Comparison of ENCODE assay signal across 29 mouse cellular contexts in the genomic region with DNA sequence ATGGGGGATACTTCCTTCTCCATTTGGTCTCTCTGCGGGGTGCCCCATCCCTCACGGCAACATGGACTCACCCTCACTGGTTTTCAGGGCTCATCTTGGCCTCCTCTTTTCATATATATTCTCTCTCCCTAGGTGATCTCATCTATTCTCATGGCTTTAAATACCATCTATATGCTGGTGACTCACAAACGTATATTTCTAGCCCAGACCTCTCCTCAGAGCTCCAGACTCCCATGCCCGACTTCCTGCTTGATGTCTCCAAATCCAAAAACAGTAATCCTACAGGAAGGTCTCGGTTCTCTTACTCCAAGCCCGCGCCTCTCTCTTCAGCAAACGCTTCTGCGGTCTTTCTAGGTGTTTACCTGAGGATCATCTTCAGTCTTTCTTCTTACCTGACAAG. TPM values are rescaled to one million over a fixed set of nuclear protein-coding genes. Genes with fewer than 3 reads are reported as not detected.
A peak's percentile ranks its signal among the peaks of the same experiment; 100 is the strongest.
DNase-seq lines count a peak whose midpoint lies in the region; ATAC-seq and TF ChIP-seq lines count a peak whose summit lies in the region.
"Had no signal": no experiment of that assay in that cellular context is flagged by ENCODE, and none has a peak within 500 bp of the region (broad histone marks: within the 10 kb centered on the region; RNA-seq: fewer than 3 reads in every experiment).

No protein-coding gene starts in this region.

- H3K4me3 ChIP-seq in forebrain, embryonic 11.5 days (ENCODE audit: low read depth, low read length), result no peak overlapping the region
- H3K4me3 ChIP-seq in forebrain, embryonic 16.5 days (replicated peaks; ENCODE audit: low read length), result no peak overlapping the region
- H3K4me3 ChIP-seq in left cerebral cortex, adult 2 months, result no peak overlapping the region
- no peak overlapping the region for H3K4me3 ChIP-seq in cortical plate, adult 2 months (ENCODE audit: insufficient read depth, low read length)
- H3K4me3 ChIP-seq: embryonic facial prominence, embryonic 10.5 days; embryonic facial prominence, embryonic 12.5 days; forebrain, embryonic 12.5 days had no signal

- no peaks in the 10 kb centered on the region; the same call in 1 of the 2 replicates for H3K9me3 ChIP-seq in forebrain, embryonic 11.5 days (ENCODE audit: control insufficient read depth, low read length)
- no peaks in the 10 kb centered on the region for H3K9me3 ChIP-seq in forebrain, embryonic 16.5 days (ENCODE audit: control insufficient read depth, low read length)
- H3K9me3 ChIP-seq: embryonic facial prominence, embryonic 10.5 days; embryonic facial prominence, embryonic 12.5 days; forebrain, embryonic 12.5 days had no signal

- peaks cover 4% of the 10 kb centered on the region; the same call in 1 of the 2 replicates for H3K4me1 ChIP-seq in forebrain, embryonic 11.5 days (replicated peaks; ENCODE audit: control insufficient read depth, insufficient read depth, low read length)
- H3K4me1 ChIP-seq in forebrain, embryonic 16.5 days (replicated peaks; ENCODE audit: control insufficient read depth, insufficient read depth, low read length), result peaks cover 8% of the 10 kb centered on the region
- no peaks in the 10 kb centered on the region for H3K4me1 ChIP-seq in cortical plate, adult 2 months (ENCODE audit: control insufficient read depth, insufficient read depth, low read length)

- H3K27ac ChIP-seq in forebrain, embryonic 11.5 days (ENCODE audit: low read depth, low read length), result no peak overlapping the region
- H3K27ac ChIP-seq in forebrain, embryonic 16.5 days (ENCODE audit: low read length), result no peak overlapping the region
- H3K27ac ChIP-seq in left cerebral cortex, adult 2 months, result peak overlapping the region; percentile 78
- peak overlapping the region; percentile 39; the same call in 1 of the 2 replicates for H3K27ac ChIP-seq in cortical plate, adult 2 months (ENCODE audit: insufficient read depth, low read length)
- H3K27ac ChIP-seq: embryonic facial prominence, embryonic 10.5 days; embryonic facial prominence, embryonic 12.5 days; forebrain, embryonic 12.5 days had no signal

- 0 out of 2 replicates have a peak, but pooled peaks have one; percentile 37 for TF ChIP-seq POLR2A in cortical plate, adult 2 months (IDR thresholded peaks at IDR 0.05; ENCODE audit: extremely low read depth, insufficient read depth, low read length)

- no peak overlapping the region for H3K4me2 ChIP-seq in forebrain, embryonic 11.5 days (ENCODE audit: low read depth, low read length, severe bottlenecking)
- H3K4me2 ChIP-seq in forebrain, embryonic 16.5 days (ENCODE audit: low read length), result no peak overlapping the region
- H3K4me2 ChIP-seq: embryonic facial prominence, embryonic 12.5 days; forebrain, embryonic 12.5 days had no signal

- no peaks in the 10 kb centered on the region for H3K36me3 ChIP-seq in forebrain, embryonic 11.5 days (ENCODE audit: control insufficient read depth, insufficient read depth, low read length)
- H3K36me3 ChIP-seq in forebrain, embryonic 16.5 days (ENCODE audit: control insufficient read depth, insufficient read depth), result no peaks in the 10 kb centered on the region
- H3K36me3 ChIP-seq: embryonic facial prominence, embryonic 10.5 days; embryonic facial prominence, embryonic 12.5 days; forebrain, embryonic 12.5 days had no signal

- ATAC-seq in forebrain, embryonic 11.5 days (replicated peaks; ENCODE audit: low FRiP score), result no peak
- no peak for ATAC-seq in forebrain, embryonic 16.5 days
- ATAC-seq: activated CD4-positive, CD25-positive, alpha-beta regulatory T cell, adult 4 months; forebrain, embryonic 14.5 days; forebrain, postnatal 0 days had no signal

- H3K27me3 ChIP-seq in forebrain, embryonic 11.5 days (ENCODE audit: control insufficient read depth, insufficient read depth, low read length), result no peaks in the 10 kb centered on the region
- H3K27me3 ChIP-seq in forebrain, embryonic 16.5 days (replicated peaks; ENCODE audit: control insufficient read depth, insufficient read depth, low read length), result 0 out of 2 replicates have a peak, but pooled peaks cover under 1% of the 10 kb centered on the region

- 83% methylated on average over 9 of the region's 9 CpGs for WGBS in forebrain, embryonic 11.5 days
- 80% methylated on average over 9 of the region's 9 CpGs for WGBS in forebrain, embryonic 16.5 days

- DNase-seq in forebrain, embryonic 11.5 days (ENCODE audit: low spot score), result peak; percentile 26
- DNase-seq in left cerebral cortex, adult 2 months (ENCODE audit: extremely low spot score in 1 of 2, low spot score in 2 of 2), result no peak
- DNase-seq in left cerebral cortex, adult 8-10 months (ENCODE audit: low spot score in 2 of 2), result no peak
- DNase-seq in kidney, postnatal 25 days, result no peak
- DNase-seq in retina, embryonic 14.5 days (ENCODE audit: low spot score), result no peak
- DNase-seq: adrenal gland, adult 8-10 months; adrenal gland, postnatal 14 days; adrenal gland, postnatal 36 days; cerebellum, adult 11 months; cerebellum, adult 2 months; cerebellum, adult 9-10 months; cerebellum, postnatal 14 days; cerebellum, postnatal 36 days; forebrain, postnatal 0 days had no signal

- intact Hi-C loops in left cerebral cortex, adult 2 months (cut with DNase I), result no loop called here

- no peak overlapping the region for H3K9ac ChIP-seq in forebrain, embryonic 11.5 days (ENCODE audit: low read length)
- no peak overlapping the region for H3K9ac ChIP-seq in forebrain, embryonic 16.5 days (replicated peaks; ENCODE audit: low read depth, low read length)
- H3K9ac ChIP-seq: embryonic facial prominence, embryonic 12.5 days; forebrain, embryonic 12.5 days; forebrain, postnatal 0 days had no signal

- no peak for TF ChIP-seq CTCF in left cerebral cortex, adult 2 months (IDR thresholded peaks at IDR 0.05)
- no peak for TF ChIP-seq CTCF in cortical plate, adult 2 months (IDR thresholded peaks at IDR 0.05; ENCODE audit: extremely low read depth, insufficient read depth, low read length)

RNA-seq across cellular contexts. Expression of a gene that starts 3.9 kb away (rescaled TPM):
- polyA plus RNA-seq in forebrain, embryonic 11.5 days (2014; fragmentation: Nextera tagmentation; extraction: Ambion mirVana), result 9.3 and 11.2 TPM in 2 replicates
- 10.8 and 14.3 TPM in 2 replicates for polyA plus RNA-seq in forebrain, embryonic 16.5 days (2015; fragmentation: Nextera tagmentation; extraction: Ambion mirVana)
- 10 to 100 TPM; 46.9 to 51.7 TPM for total RNA-seq in left cerebral cortex, adult 2 months (2021)
- 10 to 100 TPM; 45.6 to 57.5 (median 53.5) TPM for total RNA-seq in left cerebral cortex, adult 8-10 months (2022)
- 45.9 and 52.6 TPM in 2 replicates for polyA plus RNA-seq in cortical plate, adult 2 months (2012; rRNA removed)
- total RNA-seq: common myeloid progenitor, adult 5-6 weeks had no signal
- polyA plus RNA-seq: activated CD4-positive, CD25-positive, alpha-beta regulatory T cell, adult 4 months; C2C12 had no signal

RNA-seq across cellular contexts. Expression of a gene that starts 11.8 kb away (rescaled TPM):
- polyA plus RNA-seq in forebrain, embryonic 11.5 days (2014; fragmentation: Nextera tagmentation; extraction: Ambion mirVana), result not detected in 2 replicates
- polyA plus RNA-seq in forebrain, embryonic 16.5 days (2015; fragmentation: Nextera tagmentation; extraction: Ambion mirVana), result not detected in 2 replicates
- not detected for total RNA-seq in left cerebral cortex, adult 2 months (2021)
- 1 to 10 TPM in 1 of 4 experiments, not detected in 3; 2.3 TPM for total RNA-seq in left cerebral cortex, adult 8-10 months (2022)
- 0.67 TPM in 1 of 2 replicates, not detected in the other for polyA plus RNA-seq in cortical plate, adult 2 months (2012; rRNA removed)
- total RNA-seq: adrenal gland, adult 18-20 months; adrenal gland, adult 8-10 months; adrenal gland, postnatal 14 days; adrenal gland, postnatal 36 days; common myeloid progenitor, adult 5-6 weeks; ES-E14; forebrain, postnatal 0 days; MEL had no signal
- polyA plus RNA-seq: activated CD4-positive, CD25-positive, alpha-beta regulatory T cell, adult 4 months; brain, embryonic 14.5 days; C2C12; cerebellum, adult 2 months; embryonic facial prominence, embryonic 10.5 days; embryonic facial prominence, embryonic 12.5 days; embryonic facial prominence, embryonic 14.5 days; forebrain, embryonic 12.5 days; forebrain, embryonic 14.5 days; forebrain, postnatal 0 days; frontal cortex, adult 2 months had no signal

RNA-seq across cellular contexts. Expression of a gene that starts 18.5 kb away (rescaled TPM):
- polyA plus RNA-seq in forebrain, embryonic 11.5 days (2014; fragmentation: Nextera tagmentation; extraction: Ambion mirVana), result 29.9 and 38.8 TPM in 2 replicates
- 25.6 and 28.1 TPM in 2 replicates for polyA plus RNA-seq in forebrain, embryonic 16.5 days (2015; fragmentation: Nextera tagmentation; extraction: Ambion mirVana)
- 10 to 100 TPM; 36.6 to 40.9 TPM for total RNA-seq in left cerebral cortex, adult 2 months (2021)
- total RNA-seq in left cerebral cortex, adult 8-10 months (2022), result 10 to 100 TPM; 32.6 to 47.7 (median 40.7) TPM
- polyA plus RNA-seq in cortical plate, adult 2 months (2012; rRNA removed), result 58.5 and 69.2 TPM in 2 replicates

RNA-seq across cellular contexts. Expression of a gene that starts 18.9 kb away (rescaled TPM):
- polyA plus RNA-seq in forebrain, embryonic 11.5 days (2014; fragmentation: Nextera tagmentation; extraction: Ambion mirVana), result 117 and 118 TPM in 2 replicates
- polyA plus RNA-seq in forebrain, embryonic 16.5 days (2015; fragmentation: Nextera tagmentation; extraction: Ambion mirVana), result 95.1 and 97.9 TPM in 2 replicates
- total RNA-seq in left cerebral cortex, adult 2 months (2021), result 10 to 100 TPM; 52.5 to 53.2 TPM
- total RNA-seq in left cerebral cortex, adult 8-10 months (2022), result 10 to 100 TPM; 48.0 to 61.8 (median 51.8) TPM
- 55.6 and 59.3 TPM in 2 replicates for polyA plus RNA-seq in cortical plate, adult 2 months (2012; rRNA removed)

RNA-seq across cellular contexts. Expression of a gene that starts 41.2 kb away (rescaled TPM):
- polyA plus RNA-seq in forebrain, embryonic 11.5 days (2014; fragmentation: Nextera tagmentation; extraction: Ambion mirVana), result 43.4 and 44.8 TPM in 2 replicates
- 55.3 and 65.6 TPM in 2 replicates for polyA plus RNA-seq in forebrain, embryonic 16.5 days (2015; fragmentation: Nextera tagmentation; extraction: Ambion mirVana)
- 100 to 1,000 TPM; 162 to 167 TPM for total RNA-seq in left cerebral cortex, adult 2 months (2021)
- 100 to 1,000 TPM; 146 to 153 (median 152) TPM for total RNA-seq in left cerebral cortex, adult 8-10 months (2022)
- 103 and 104 TPM in 2 replicates for polyA plus RNA-seq in cortical plate, adult 2 months (2012; rRNA removed)

Comparison
In these comparisons a context has a peak if more than half of its experiments do, and no peak if none do; other contexts are left out.
1. H3K27ac ChIP-seq: peak in left cerebral cortex, adult 2 months (single experiment) and cortical plate, adult 2 months (single experiment); none in forebrain, embryonic 11.5 days (single experiment) and forebrain, embryonic 16.5 days (single experiment).